Mouse (Mus musculus) neural tube, embryonic 11.5 days (tissue): ENCODE measurements around the gene Ppm1n. TPM values are rescaled to one million over a fixed set of nuclear protein-coding genes. Genes with fewer than 3 reads are reported as not detected.
A peak's percentile ranks its signal among the peaks of the same experiment; 100 is the strongest.

ENCODE experiments used
- ATAC-seq: fragments of 200-750 bp; cut with Nextera tagmentation; 2 replicates; pipeline ENCODE4 v1.8.0; 2017; ENCODE audit warnings: moderate number of reproducible peaks, mild to moderate bottlenecking, moderate TSS enrichment, moderate library complexity; ENCODE audit not compliant: insufficient read depth, low FRiP score, low TSS enrichment
- DNase-seq: peaks from one replicate; pipeline ENCODE4 v3.0.0-alpha.2; 2015; ENCODE audit warnings: low spot score
- H3K27ac ChIP-seq: fragments of 300-500 bp; sonication (generic); 2 replicates; pipeline ENCODE4 v1.5.1; 2014; ENCODE audit warnings: low read depth, mild to moderate bottlenecking, low read length
- H3K27me3 ChIP-seq: fragments of 300-500 bp; sonication (generic); 2 replicates; pipeline ENCODE4 v1.6.1; 2014; ENCODE audit warnings: mild to moderate bottlenecking, low read length, mixed read lengths; ENCODE audit not compliant: control insufficient read depth, insufficient read depth
- H3K36me3 ChIP-seq: fragments of 300-500 bp; sonication (generic); 2 replicates; pipeline ENCODE4 v1.6.1; 2014; ENCODE audit warnings: mild to moderate bottlenecking, low read length, moderate library complexity, mixed read lengths; ENCODE audit not compliant: control insufficient read depth, insufficient read depth
- H3K4me1 ChIP-seq: fragments of 300-500 bp; sonication (generic); 2 replicates; pipeline ENCODE4 v1.6.1; 2014; ENCODE audit warnings: low read length, mixed read lengths; ENCODE audit not compliant: control insufficient read depth, insufficient read depth
- H3K4me2 ChIP-seq: fragments of 300-500 bp; sonication (generic); 2 replicates; pipeline ENCODE4 v1.6.1; 2014; ENCODE audit warnings: low read depth, mild to moderate bottlenecking, moderate library complexity
- H3K4me3 ChIP-seq: fragments of 300-500 bp; sonication (generic); 2 replicates; pipeline ENCODE4 v1.5.1; 2014; ENCODE audit warnings: low read depth, low read length
- H3K9ac ChIP-seq: fragments of 300-500 bp; sonication (generic); 2 replicates; pipeline ENCODE4 v1.6.1; 2014; ENCODE audit warnings: mild to moderate bottlenecking, low read length
- H3K9me3 ChIP-seq: fragments of 300-500 bp; sonication (generic); 2 replicates; pipeline ENCODE4 v1.6.1; 2016; ENCODE audit warnings: low read length; ENCODE audit not compliant: control insufficient read depth
- WGBS: fragments of 180-500 bp; shearing (Covaris S2); extraction: QIAGEN DNeasy Blood & Tissue Kit; methylation state at CpG from one replicate; pipeline ENCODE4 v1.1.7; 2014; 5-methylcytosine and 5-hydroxymethylcytosine counted together
- polyA plus RNA-seq: library from polyadenylated mRNA; unstranded; fragments of >200 nt; fragmentation: Nextera tagmentation; extraction: Ambion mirVana; gene quantifications from 2 replicates; pipeline ENCODE4 v1.2.1, GENCODE M21; 2014

Ppm1n gene
- polyA plus RNA-seq, 1 experiment from 2014 or later = not detected

DNA sequence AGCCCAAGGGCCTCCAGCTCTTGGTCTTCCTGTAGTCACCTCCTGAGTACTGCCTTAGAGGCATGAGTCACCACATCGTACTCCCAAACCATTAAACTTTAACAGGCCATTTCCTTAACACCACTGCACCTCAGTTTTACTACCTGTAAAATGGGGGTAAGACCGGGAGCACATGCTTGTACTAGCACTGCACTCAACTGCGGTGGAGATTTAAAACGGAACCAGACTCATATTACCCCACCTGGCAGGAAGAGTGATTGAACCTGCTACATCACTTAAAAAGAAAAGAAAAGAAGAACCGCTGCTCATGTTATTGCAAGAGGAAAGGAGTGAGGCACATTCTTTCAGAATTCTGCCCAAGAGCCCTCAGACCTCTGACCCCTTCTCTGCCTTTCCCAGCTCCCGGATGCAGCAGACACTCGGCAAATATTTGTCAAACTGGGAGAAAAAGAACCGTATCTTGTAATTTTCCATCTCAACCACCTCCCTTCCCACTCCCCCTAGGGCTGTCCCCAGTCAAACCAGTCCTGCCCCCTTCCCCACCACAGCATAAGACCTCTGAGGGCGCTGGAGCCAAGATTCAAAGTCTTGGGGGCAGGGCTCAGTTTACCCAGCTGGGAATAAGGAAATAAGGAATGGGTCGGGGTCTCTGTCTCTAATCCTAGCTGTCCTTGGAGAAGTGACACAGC, 10.7 kb downstream of the Ppm1n start:
- H3K27ac ChIP-seq = 0 out of 2 replicates have a peak overlapping the region, but pooled peaks have one; percentile 64
- no peak for ATAC-seq
- H3K9me3 ChIP-seq = no peaks in the 10 kb centered on the region
- H3K4me1 ChIP-seq = peaks cover 17% of the 10 kb centered on the region
- peaks cover 7% of the 10 kb centered on the region; the same call in 1 of the 2 replicates for H3K36me3 ChIP-seq
- 43% methylated on average over 10 of the region's 10 CpGs for WGBS
- no peak for DNase-seq
- peak overlapping the region; percentile 85 for H3K4me2 ChIP-seq
- peak overlapping the region; percentile 54 for H3K9ac ChIP-seq
- no peaks in the 10 kb centered on the region for H3K27me3 ChIP-seq
- peak overlapping the region; percentile 98 for H3K4me3 ChIP-seq

GRCm38 (mm10) chr7:19267051-19267450, 12.8 kb downstream of the Ppm1n start:
- DNase-seq (no peak), ATAC-seq (no peak)

GRCm38 (mm10) chr7:19265928-19266822, 13.7 kb downstream of the Ppm1n start:
- Histone ChIP-seq H3K9ac (no peak overlapping the region), H3K4me3 (no peak overlapping the region), H3K27ac (no peak overlapping the region), H3K4me1 (peaks cover 17% of the 10 kb centered on the region), H3K4me2 (no peak overlapping the region), H3K9me3 (no peaks in the 10 kb centered on the region), H3K27me3 (no peaks in the 10 kb centered on the region), H3K36me3 (peaks cover 10% of the 10 kb centered on the region; the same call in 1 of the 2 replicates)
- 85% methylated on average over 10 of the region's 10 CpGs for WGBS
- no peak for DNase-seq
- ATAC-seq = no peak

More at GRCm38 (mm10) chr7:19267051-19267450, 12.8 kb downstream of the Ppm1n start:
- H3K27ac ChIP-seq = no peak overlapping the region
- no peaks in the 10 kb centered on the region for H3K9me3 ChIP-seq
- H3K9ac ChIP-seq = no peak overlapping the region
- H3K27me3 ChIP-seq = no peaks in the 10 kb centered on the region
- peaks cover 17% of the 10 kb centered on the region for H3K4me1 ChIP-seq
- 83% methylated on average over 10 of the region's 10 CpGs for WGBS
- H3K36me3 ChIP-seq = peaks cover 10% of the 10 kb centered on the region; the same call in 1 of the 2 replicates
- H3K4me3 ChIP-seq = no peak overlapping the region
- no peak overlapping the region for H3K4me2 ChIP-seq

GRCm38 (mm10) chr7:19265147-19265546, 14.7 kb downstream of the Ppm1n start:
- no peak for DNase-seq
- Histone ChIP-seq H3K4me2 (no peak overlapping the region), H3K27me3 (no peaks in the 10 kb centered on the region), H3K4me1 (peaks cover 11% of the 10 kb centered on the region), H3K27ac (no peak overlapping the region), H3K9me3 (no peaks in the 10 kb centered on the region), H3K9ac (no peak overlapping the region), H3K36me3 (peaks cover 14% of the 10 kb centered on the region), H3K4me3 (no peak overlapping the region)
- 73% methylated on average over 7 of the region's 7 CpGs for WGBS
- ATAC-seq = no peak

DNA sequence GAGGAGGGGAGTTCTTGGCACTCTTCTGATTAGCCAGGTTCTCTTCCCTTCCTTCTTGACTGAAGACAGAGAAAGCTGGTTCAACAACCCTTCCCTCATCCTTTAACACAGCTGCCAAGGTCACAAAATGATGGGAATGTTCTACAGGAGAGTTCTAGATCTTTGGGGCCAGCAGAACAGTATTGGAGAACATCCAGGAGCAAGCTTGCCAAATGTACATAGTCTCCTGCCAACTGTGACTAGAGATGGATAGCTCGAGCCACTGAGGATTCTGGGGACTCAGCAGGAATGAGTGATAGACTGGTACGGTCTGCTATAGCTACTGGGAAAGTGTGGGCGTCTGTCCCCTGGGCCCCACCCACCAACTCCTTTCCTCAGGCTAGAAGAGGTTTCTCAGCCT, 21.5 kb downstream of the Ppm1n start:
- Histone ChIP-seq H3K4me3 (no peak overlapping the region), H3K9ac (no peak overlapping the region), H3K27ac (no peak overlapping the region), H3K36me3 (peaks cover 16% of the 10 kb centered on the region), H3K27me3 (no peaks in the 10 kb centered on the region), H3K4me2 (no peak overlapping the region), H3K4me1 (no peaks in the 10 kb centered on the region), H3K9me3 (no peaks in the 10 kb centered on the region)
- WGBS = 87% methylated on average over 3 of the region's 3 CpGs
- no peak for DNase-seq
- ATAC-seq = no peak

DNA sequence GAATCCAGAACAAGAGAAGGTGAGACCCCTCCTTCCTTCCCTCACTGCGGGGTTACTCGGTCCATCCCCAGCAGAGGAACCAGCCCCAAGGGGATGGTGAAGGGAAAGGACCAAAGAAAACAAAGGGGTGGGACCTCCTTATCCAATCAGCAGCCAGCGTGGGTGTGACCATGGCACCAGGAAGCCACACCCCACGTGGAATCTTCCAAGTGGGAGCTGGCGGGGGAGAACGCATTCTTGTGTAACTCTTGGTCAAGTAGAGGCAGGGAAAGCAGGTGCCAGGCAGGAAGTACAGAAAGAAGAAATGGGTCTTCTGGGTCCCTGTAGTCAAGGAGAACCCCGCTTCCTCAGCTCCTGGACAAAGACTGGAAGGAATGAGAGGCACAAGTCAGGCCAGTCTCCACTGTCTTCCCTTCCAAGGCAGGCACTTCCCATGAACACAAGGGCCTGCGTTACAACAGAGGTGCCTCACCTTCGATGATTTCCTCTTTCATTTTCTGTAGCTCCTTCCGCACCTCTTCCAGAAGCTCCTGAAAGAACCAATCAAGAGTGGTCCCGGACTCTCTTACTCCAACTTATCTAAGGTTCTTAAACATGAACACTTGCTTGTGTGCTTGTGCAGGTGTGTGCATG, 22.4 kb downstream of the Ppm1n start:
- ATAC-seq (no peak), DNase-seq (peak; percentile 69)
- no peaks in the 10 kb centered on the region for H3K27me3 ChIP-seq
- no peaks in the 10 kb centered on the region for H3K9me3 ChIP-seq
- H3K4me1 ChIP-seq = no peaks in the 10 kb centered on the region
- no peak overlapping the region for H3K27ac ChIP-seq
- H3K4me3 ChIP-seq = no peak overlapping the region
- H3K36me3 ChIP-seq = peaks cover 16% of the 10 kb centered on the region
- 38% methylated on average over 11 of the region's 11 CpGs for WGBS
- H3K4me2 ChIP-seq = no peak overlapping the region
- no peak overlapping the region for H3K9ac ChIP-seq

GRCm38 (mm10) chr7:19256567-19256966, 23.3 kb downstream of the Ppm1n start:
- WGBS = 92% methylated on average over 7 of the region's 7 CpGs
- H3K36me3 ChIP-seq = peaks cover 16% of the 10 kb centered on the region

GRCm38 (mm10) chr7:19255395-19255794, 24.5 kb downstream of the Ppm1n start:
- H3K27ac ChIP-seq = no peak overlapping the region
- H3K36me3 ChIP-seq = peaks cover 12% of the 10 kb centered on the region
- H3K9ac ChIP-seq = no peak overlapping the region
- 87% methylated on average over 17 of the region's 17 CpGs for WGBS
- H3K4me1 ChIP-seq = no peaks in the 10 kb centered on the region
- ATAC-seq (no peak), DNase-seq (no peak)
- no peak overlapping the region for H3K4me3 ChIP-seq
- H3K27me3 ChIP-seq = no peaks in the 10 kb centered on the region
- no peak overlapping the region for H3K4me2 ChIP-seq
- H3K9me3 ChIP-seq = no peaks in the 10 kb centered on the region

More at GRCm38 (mm10) chr7:19256567-19256966, 23.3 kb downstream of the Ppm1n start:
- H3K9ac ChIP-seq = no peak overlapping the region
- no peaks in the 10 kb centered on the region for H3K9me3 ChIP-seq
- H3K27ac ChIP-seq = no peak overlapping the region
- no peak for ATAC-seq
- no peak overlapping the region for H3K4me3 ChIP-seq
- H3K27me3 ChIP-seq = no peaks in the 10 kb centered on the region
- H3K4me2 ChIP-seq = no peak overlapping the region
- no peaks in the 10 kb centered on the region for H3K4me1 ChIP-seq
- no peak for DNase-seq
